Mouse (Mus musculus): Measurements from ENCODE around the gene Ccdc17.

DNA sequence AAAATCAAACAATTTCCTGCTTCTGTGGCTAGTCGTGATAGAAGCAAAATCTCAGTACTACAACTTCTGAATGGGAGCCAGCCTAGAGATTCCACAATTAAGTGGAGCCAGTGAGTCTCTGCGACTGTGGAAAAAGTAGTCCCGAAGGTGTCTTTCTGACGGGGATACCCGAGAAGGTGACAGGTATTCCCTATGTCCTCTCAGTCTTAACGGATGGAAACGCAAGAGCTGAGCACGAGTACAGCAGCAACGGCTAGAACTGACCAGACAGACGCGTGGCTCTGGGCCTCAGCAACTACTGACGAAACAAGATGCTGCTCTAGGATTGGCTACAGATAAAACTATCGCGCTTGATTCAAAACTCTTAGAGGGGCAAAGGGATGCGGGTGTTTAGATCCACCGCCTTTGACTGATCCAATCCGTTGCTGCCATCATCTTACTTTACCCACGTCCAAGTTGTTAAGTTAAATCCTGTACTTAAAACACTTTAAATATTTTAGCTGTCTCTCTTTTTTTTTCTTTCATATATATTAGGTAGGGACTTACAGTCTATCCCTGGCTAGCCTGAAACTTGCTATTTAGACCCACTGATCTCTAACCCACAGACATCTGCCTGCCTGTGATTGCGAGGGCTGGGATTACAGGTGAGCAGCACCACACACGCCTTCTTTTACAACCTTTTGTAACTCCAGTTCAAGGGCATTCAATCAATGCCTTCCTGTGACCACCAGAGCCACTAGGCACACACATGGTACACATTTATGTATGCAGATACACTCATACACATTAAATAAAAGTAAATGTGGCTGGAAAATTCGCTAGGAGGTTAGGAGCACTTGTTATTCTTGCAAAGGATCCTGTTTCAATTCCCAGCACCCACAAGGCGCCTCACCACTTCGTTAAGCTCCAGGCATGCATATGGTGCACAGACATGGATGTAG, 31.5 kb downstream of the Ccdc17 start, which contains the start of gene Nasp:
- TF ChIP-seq CTCF (IDR thresholded peaks at IDR 0.05; ENCODE audit: low read depth) (no peak), EP300 (IDR thresholded peaks at IDR 0.05; ENCODE audit: low read depth) (no peak)

All from heart, postnatal 0 days (tissue).